Mouse (Mus musculus): ENCODE measurements around the gene Smco3. TPM values are rescaled to one million over a fixed set of nuclear protein-coding genes. Genes with fewer than 3 reads are reported as not detected.
"Not testable (repeated sequence)": the region's sequence is repeated elsewhere in the genome, so short reads cannot be mapped to it uniquely, and the experiment has no call there.

Smco3 gene
- 10 to 100 TPM in 1 of 2 experiments, 1 to 10 TPM in 1; 7.1 to 10.1 TPM for total RNA-seq (2021)

GRCm38 (mm10) chr6:136835352-136835751 lies at the start of gene Smco3:
TSS of gene Smco3 (minus strand) at chr6:136835452.
- no peak for DNase-seq

GRCm38 (mm10) chr6:136884766-136885165 lies 49.5 kb upstream of the Smco3 start:
- not testable (repeated sequence) for DNase-seq

- no peak for DNase-seq
Observed at GRCm38 (mm10) chr6:136883961-136884360, 48.7 kb upstream of the Smco3 start.

- no peak for DNase-seq
Observed at GRCm38 (mm10) chr6:136883431-136883915, 48.2 kb upstream of the Smco3 start.

DNA sequence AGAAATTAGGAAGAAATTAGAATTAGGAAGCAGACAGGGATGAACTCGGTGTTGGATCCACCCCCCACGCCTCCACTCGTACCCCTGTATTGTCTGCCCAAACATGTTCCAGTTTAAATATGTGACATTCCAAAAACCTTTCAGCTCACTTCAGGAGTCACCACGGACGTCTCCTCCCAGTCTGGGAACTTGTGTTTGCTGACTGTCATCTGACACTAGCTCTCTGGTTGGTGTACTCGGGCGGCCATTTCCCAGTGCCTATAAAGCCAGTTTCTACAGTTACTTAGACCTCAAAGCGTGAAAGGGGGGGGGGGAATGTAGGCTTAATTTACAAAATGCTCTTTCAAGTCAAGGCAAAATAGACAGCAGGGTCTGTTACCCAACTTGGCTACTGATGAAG lies 46.4 kb upstream of the Smco3 start:
- no peak for DNase-seq

GRCm38 (mm10) chr6:136875670-136876069 lies 40.4 kb upstream of the Smco3 start, which contains the start of gene Mgp:
TSS of gene Mgp (minus strand) at chr6:136875823.
- DNase-seq: no peak

DNA sequence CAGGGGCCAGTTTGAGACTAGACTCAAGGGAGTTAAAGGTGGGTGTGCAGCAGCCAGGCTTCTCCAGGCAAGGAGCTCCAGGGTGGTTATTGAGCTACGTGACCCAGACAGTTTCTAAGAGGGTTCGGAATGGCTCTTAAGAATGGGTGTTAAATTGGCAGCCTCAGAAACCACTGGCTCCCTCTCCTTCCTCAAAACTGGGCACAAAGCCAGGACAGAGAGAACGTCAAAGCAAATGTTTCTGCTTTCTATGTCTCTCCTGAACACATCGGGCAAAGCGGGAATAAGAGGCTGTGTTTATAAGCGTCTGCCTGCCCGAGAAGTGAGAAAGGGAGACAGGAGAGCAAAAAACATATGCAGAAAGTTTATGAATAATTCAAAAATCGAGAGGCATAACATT lies 39.3 kb upstream of the Smco3 start:
- no peak for DNase-seq

DNA sequence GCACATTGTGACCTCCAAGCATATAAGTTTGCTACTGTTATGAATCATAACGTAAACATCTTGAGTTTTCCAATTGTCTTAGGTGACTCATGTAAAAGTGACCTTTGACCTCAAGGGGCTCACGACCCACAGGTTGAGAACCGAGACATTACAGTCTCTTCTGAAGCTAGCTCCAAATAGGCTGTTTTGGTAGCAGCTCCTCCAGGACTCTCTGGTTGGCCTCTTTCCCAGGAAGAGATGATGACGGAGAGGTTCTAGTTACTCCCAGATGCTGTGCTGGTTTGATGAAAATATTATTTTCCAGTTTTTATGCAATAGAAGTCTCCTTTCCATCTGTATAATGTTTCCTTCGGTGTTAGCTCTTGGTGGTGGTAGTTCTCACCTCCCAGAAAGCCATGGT lies 33.7 kb upstream of the Smco3 start:
- no peak for DNase-seq

- no peak for DNase-seq
Observed at GRCm38 (mm10) chr6:136866150-136866549, 30.9 kb upstream of the Smco3 start.

DNA sequence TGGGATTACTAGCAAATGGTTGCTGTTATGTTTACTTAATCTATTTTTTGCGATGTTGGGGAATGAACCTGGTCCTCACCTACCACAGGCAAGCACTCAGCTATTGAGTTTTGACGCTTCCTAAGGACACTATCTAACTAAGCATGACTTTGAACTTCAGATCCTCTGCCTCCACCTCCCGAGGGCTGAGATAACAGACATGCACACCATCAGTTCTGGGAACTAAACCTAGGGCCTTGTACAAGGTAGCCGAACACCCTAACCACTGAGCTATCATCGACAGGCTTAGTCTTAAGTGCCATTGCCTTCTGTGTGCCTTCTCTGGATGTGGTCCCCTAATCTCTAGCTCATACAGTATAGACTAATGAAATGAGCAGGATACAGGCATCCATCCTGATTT lies 30.1 kb upstream of the Smco3 start:
- no peak for DNase-seq

DNA sequence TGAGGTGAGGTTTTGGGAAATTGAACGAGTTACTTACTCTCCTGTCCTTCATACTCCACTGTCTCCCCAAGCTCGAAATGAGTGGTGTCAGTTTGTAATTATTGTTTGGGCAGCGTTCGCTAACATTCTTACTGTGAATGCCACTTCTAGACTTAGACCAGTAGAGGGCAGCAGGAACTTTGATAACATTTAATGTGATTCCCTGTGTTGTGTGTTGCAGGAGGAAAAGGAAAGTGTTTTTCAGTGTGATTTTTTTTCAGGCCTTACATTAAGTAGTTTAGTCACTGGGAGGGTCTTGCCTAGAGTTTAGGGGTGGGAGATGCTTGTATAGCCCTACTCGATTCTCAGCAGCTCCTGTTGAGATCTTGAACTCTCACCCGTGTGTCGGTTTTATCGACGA lies 25.8 kb upstream of the Smco3 start:
- DNase-seq: no peak

GRCm38 (mm10) chr6:136858420-136858819 lies 23.2 kb upstream of the Smco3 start:
- DNase-seq: no peak

DNA sequence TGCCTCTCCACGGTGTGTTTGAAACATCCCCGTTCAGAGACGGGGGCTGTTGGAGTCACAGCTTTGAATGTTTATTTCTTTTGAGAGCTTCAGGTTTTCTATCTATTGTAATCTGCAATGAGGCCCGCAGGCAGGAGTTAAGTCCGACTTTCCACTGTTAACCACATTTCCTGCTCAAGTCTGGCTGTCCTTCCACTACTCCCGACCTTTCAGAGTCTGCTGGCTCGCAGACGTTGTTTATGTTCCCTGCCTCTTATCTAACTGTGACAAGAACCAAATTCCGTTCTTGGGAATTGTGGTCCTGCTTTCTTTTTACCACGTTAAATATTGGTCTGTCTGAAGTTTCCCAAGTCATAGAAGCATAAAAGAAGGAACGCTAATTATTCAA lies 22.6 kb upstream of the Smco3 start:
- DNase-seq: no peak

- DNase-seq: no peak
Observed at GRCm38 (mm10) chr6:136857186-136857872, 22.1 kb upstream of the Smco3 start, which contains the start of gene Art4. TSS of gene Art4 (minus strand) at chr6:136857733.

GRCm38 (mm10) chr6:136856071-136856636 lies 20.9 kb upstream of the Smco3 start:
- DNase-seq: no peak

GRCm38 (mm10) chr6:136855183-136855582 lies 19.9 kb upstream of the Smco3 start:
- DNase-seq: no peak

- no peak for DNase-seq
Observed at GRCm38 (mm10) chr6:136854361-136854781, 19.1 kb upstream of the Smco3 start.

DNA sequence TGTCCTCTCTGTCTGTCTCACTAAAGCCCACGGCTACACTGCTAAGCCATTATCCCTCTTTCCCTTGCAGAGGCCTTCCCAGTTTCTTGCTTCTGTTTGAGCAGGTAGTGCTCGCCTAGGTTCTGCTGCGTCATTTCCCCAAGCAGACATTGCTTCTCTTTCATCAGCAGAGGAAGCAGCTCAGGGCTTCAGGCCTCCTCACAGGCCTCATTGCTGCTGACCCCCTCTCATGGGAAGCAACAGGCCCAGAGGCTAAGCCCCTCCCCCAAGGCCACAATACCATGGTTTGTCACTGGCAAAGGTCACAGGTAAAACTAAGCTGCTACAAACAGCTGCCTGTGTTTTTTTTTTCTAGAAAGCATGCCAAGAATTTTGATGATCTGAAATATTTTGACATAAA lies 17.5 kb upstream of the Smco3 start:
- no peak for DNase-seq

- no peak for DNase-seq
Observed at GRCm38 (mm10) chr6:136852348-136852747, 17.1 kb upstream of the Smco3 start.

- DNase-seq: no peak
Observed at GRCm38 (mm10) chr6:136850267-136850666, 15.0 kb upstream of the Smco3 start.

GRCm38 (mm10) chr6:136848971-136849370 lies 13.7 kb upstream of the Smco3 start:
- no peak for DNase-seq

DNA sequence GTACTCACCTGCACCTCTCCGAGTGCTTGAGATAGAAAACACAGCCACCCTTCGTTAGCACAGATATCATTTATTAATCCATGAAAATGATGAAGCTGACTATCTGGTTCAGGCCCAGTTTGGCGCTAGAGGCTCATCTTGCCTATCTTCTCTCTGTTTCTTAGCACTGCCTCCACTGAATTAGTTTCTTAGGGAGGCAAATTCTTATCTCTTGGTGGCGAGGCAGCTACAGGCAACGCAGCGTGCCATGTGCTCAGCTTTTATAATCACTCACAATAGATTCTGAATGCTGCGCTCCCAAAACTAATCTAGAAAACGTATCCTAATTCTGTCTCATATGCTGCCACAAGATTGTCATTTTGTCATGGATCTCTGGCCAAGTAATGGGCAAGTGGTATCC lies 13.1 kb upstream of the Smco3 start:
- DNase-seq: no peak

DNA sequence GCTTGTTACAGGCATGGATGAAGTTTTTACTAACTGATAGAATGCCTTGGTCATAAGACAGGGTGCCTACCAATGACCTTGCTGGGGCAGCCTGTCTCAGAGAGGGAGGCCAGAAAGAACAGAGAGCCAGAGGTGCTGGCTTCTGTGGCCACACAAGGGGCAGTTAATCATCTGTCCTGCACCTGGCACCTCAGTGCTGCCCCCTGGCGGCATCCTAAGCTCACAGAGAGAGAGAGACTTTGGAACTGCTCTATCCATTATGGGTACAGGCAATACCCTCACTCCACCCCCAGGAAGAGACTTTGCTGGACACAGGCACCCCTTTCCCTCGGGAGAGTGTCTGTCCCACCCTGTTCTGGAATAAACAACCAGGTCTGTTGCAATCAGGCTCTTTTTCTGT lies 12.5 kb upstream of the Smco3 start:
- no peak for DNase-seq

DNA sequence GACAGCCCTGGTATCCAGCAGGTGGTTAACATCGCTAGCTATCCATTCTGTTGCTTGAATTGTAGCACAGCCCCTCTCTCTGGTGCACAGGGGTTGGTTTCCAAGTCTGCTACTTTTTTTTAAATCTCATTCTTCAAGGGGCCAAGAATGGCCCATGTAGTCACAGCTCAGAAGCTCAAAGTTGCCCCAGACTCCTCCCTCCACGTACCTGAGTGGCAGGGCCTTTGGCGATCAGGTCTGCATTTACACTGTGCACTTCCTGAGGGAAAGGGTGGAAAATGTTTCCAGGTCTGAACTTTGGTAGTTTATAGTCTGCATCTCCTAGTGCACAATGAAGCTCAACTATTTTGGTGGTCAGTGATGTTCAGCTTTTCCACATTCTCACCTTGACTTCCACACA lies 12.0 kb upstream of the Smco3 start:
- DNase-seq: no peak

Data from layer of hippocampus, postnatal 36 days (tissue).